Mouse (Mus musculus): ENCODE data around the gene Gm3486.
"Not testable (repeated sequence)": the region's sequence is repeated elsewhere in the genome, so short reads cannot be mapped to it uniquely, and the experiment has no call there.

Gene Gm3486

DNA sequence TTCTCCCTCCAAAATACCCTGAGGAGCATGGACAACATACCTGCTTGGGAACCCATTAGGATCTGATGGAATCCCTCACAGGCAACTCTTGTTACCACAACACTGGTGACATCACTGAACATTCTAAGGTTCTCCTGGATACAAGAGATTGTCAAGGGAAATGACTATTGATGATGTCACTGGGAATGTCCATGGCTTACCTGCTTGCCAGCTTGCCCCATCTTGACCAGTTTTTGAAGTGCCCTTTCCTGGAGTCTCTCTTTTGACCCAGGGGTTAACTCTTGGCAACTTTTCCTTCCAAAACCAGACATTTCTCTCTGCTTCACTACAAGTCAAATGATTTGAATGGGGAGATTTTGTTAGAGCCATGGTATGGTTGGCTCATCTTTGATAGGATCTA, at the start of gene Gm3486:
TSS of gene Gm3486 (minus strand) at position 101 of the 400 bp plus-strand sequence.
- not testable (repeated sequence) for DNase-seq

DNA sequence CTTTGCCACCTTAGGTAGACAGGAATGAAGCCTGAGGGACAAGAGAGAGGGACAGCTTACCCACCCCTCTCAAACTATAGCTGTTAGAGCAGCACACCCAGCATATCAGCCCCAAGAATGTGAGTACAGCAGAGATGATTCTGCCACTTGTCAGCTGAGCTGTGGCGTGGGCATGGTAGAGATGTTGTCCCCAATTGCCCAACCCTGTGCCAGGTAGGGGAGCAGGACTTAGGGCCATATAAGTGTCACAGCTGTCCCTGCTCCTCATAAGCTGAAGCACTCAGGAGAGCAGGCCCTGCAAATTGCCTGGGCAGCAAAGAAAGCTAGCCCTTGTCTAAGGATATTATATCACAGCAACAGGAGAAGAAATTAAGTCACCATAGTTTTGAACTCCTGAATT, 35.4 kb upstream of the Gm3486 start:
- DNase-seq = not testable (repeated sequence)

DNA sequence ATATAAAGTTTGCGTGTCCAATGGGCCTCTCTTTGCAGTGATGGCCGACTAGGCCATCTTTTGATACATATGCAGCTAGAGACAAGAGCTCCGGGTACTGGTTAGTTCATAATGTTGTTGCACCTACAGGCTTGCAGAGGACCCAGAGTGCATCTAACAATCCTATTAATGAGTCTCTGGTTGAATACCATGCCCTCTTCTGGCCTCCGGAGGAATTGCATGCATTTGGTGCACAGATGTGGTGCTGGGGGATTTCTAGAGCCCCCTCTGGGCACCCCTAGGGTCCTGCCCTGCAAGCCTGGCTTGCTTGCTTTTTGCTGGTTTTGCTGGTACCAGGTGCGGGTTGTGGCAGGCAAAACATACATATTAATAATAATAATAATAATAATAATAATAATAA, 31.4 kb upstream of the Gm3486 start:
- not testable (repeated sequence) for DNase-seq

DNA sequence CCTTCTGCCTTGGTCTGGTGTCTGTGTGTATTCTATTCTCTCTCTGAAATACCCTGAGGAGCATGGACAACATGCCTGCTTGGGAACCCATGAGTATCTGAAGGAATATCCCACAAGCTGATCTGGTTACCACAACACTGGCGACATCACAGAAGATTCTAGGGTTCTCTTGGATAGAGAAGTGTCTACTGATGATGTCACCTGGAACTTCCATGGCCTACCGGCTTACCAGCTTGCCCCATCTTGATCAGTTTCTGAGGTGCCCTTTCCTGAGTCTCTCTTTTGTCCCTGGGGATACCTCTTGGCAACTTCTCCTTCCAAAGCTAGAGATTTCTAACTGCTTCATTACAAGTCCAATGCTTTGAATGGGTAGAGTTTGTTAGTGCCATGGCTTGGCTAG, 35.9 kb downstream of the Gm3486 start, which contains the start of gene Gm7954:
TSS of gene Gm7954 (minus strand) at position 101 of the 400 bp plus-strand sequence.
- not testable (repeated sequence) for DNase-seq
